Mouse (Mus musculus) lung, embryonic 16.5 days (tissue): ENCODE data around the gene Timm17b. TPM values are rescaled to one million over a fixed set of nuclear protein-coding genes. Genes with fewer than 3 reads are reported as not detected.
"Not testable (repeated sequence)": the region's sequence is repeated elsewhere in the genome, so short reads cannot be mapped to it uniquely, and the experiment has no call there.

Experiments used
- ATAC-seq: fragments of 200-750 bp; cut with Nextera tagmentation; 2 replicates; pipeline ENCODE4 v1.8.0; 2017; ENCODE audit warnings: low read depth, mild to moderate bottlenecking, moderate library complexity
- H3K27ac ChIP-seq: fragments of 300-500 bp; sonication (generic); 2 replicates; pipeline ENCODE4 v1.5.1; 2014; ENCODE audit warnings: mild to moderate bottlenecking, control low read depth, low read length
- H3K27me3 ChIP-seq: fragments of 300-500 bp; sonication (generic); 2 replicates; pipeline ENCODE4 v1.6.1; 2014; ENCODE audit warnings: low read depth, low read length, mixed read lengths; ENCODE audit not compliant: control insufficient read depth, insufficient read depth
- H3K36me3 ChIP-seq: fragments of 300-500 bp; sonication (generic); 2 replicates; pipeline ENCODE4 v1.6.1; 2014; ENCODE audit warnings: low read length; ENCODE audit not compliant: control insufficient read depth, insufficient read depth
- H3K4me1 ChIP-seq: fragments of 300-500 bp; sonication (generic); replicated peaks from 2 replicates; pipeline ENCODE4 v1.6.1; 2014; ENCODE audit warnings: low read length, mixed read lengths; ENCODE audit not compliant: control insufficient read depth, insufficient read depth
- H3K4me2 ChIP-seq: fragments of 300-500 bp; sonication (generic); 2 replicates; pipeline ENCODE4 v1.6.1; 2014; ENCODE audit warnings: low read depth, low read length, control low read depth
- H3K4me3 ChIP-seq: fragments of 300-500 bp; sonication (generic); 2 replicates; pipeline ENCODE4 v1.5.1; 2014; ENCODE audit warnings: mild to moderate bottlenecking, low read length, control low read depth
- H3K9ac ChIP-seq: fragments of 300-500 bp; sonication (generic); 2 replicates; pipeline ENCODE4 v1.6.1; 2014; ENCODE audit warnings: low read length, control low read depth
- H3K9me3 ChIP-seq: fragments of 300-500 bp; sonication (generic); 2 replicates; pipeline ENCODE4 v1.6.1; 2016; ENCODE audit warnings: low read length; ENCODE audit not compliant: control insufficient read depth
- WGBS: fragments of 180-500 bp; shearing (Covaris S2); extraction: QIAGEN DNeasy Blood & Tissue Kit; methylation state at CpG from one replicate; pipeline ENCODE4 v1.1.7; 2014; 5-methylcytosine and 5-hydroxymethylcytosine counted together
- polyA plus RNA-seq: library from polyadenylated mRNA; unstranded; fragments of >200 nt; fragmentation: Nextera tagmentation; extraction: Ambion mirVana; gene quantifications from 2 replicates; pipeline ENCODE4 v1.2.1, GENCODE M21; 2015

The Timm17b gene
- polyA plus RNA-seq, 1 experiment from 2014 or later: 157 TPM

- Histone ChIP-seq H3K4me1 (no peaks in the 10 kb centered on the region), H3K4me2 (no peak overlapping the region), H3K27me3 (no peaks in the 10 kb centered on the region), H3K4me3 (no peak overlapping the region), H3K27ac (no peak overlapping the region), H3K9me3 (no peaks in the 10 kb centered on the region), H3K36me3 (peaks cover 6% of the 10 kb centered on the region; the same call in 1 of the 2 replicates), H3K9ac (no peak overlapping the region)
- 55% methylated on average over 6 of the region's 6 CpGs for WGBS
- no peak for ATAC-seq
Observed at GRCm38 (mm10) chrX:7910473-7910872, 11.3 kb downstream of the Timm17b start.

GRCm38 (mm10) chrX:7915669-7916068, 16.5 kb downstream of the Timm17b start:
- ATAC-seq, H3K36me3 ChIP-seq, H3K4me3 ChIP-seq, H3K9me3 ChIP-seq, H3K27ac ChIP-seq, H3K4me2 ChIP-seq, H3K9ac ChIP-seq, H3K4me1 ChIP-seq: not testable (repeated sequence)
- 27% methylated on average over 3 of the region's 3 CpGs for WGBS
- H3K27me3 ChIP-seq: peaks cover 13% of the 10 kb centered on the region

- H3K27me3 ChIP-seq: peaks cover 36% of the 10 kb centered on the region
- not testable (repeated sequence) for H3K4me1 ChIP-seq
- WGBS: 54% methylated on average over 6 of the region's 6 CpGs
Observed at GRCm38 (mm10) chrX:7917960-7918359, 18.8 kb downstream of the Timm17b start.

GRCm38 (mm10) chrX:7919601-7920383, 20.6 kb downstream of the Timm17b start, which contains the start of gene Pcsk1n:
TSS of gene Pcsk1n (plus strand) at chrX:7919822.
- H3K27me3 ChIP-seq: peaks cover 48% of the 10 kb centered on the region
- ATAC-seq: no peak

More at GRCm38 (mm10) chrX:7917960-7918359, 18.8 kb downstream of the Timm17b start:
- ATAC-seq, H3K9me3 ChIP-seq, H3K27ac ChIP-seq, H3K36me3 ChIP-seq, H3K4me2 ChIP-seq, H3K9ac ChIP-seq, H3K4me3 ChIP-seq: not testable (repeated sequence)

GRCm38 (mm10) chrX:7922032-7922431, 22.9 kb downstream of the Timm17b start:
- WGBS: 2% methylated on average over 33 of the region's 48 CpGs
- H3K9me3 ChIP-seq: no peaks in the 10 kb centered on the region
- no peaks in the 10 kb centered on the region for H3K36me3 ChIP-seq
- ATAC-seq: no peak
- H3K4me1 ChIP-seq: peaks cover 4% of the 10 kb centered on the region; the same call in 1 of the 2 replicates
- peaks cover 62% of the 10 kb centered on the region for H3K27me3 ChIP-seq
- H3K27ac ChIP-seq: no peak overlapping the region
- peak overlapping the region; percentile 25 for H3K4me3 ChIP-seq
- H3K4me2 ChIP-seq: peak overlapping the region; percentile 39
- H3K9ac ChIP-seq: no peak overlapping the region

More at GRCm38 (mm10) chrX:7919601-7920383, 20.6 kb downstream of the Timm17b start, which contains the start of gene Pcsk1n:
- H3K9ac ChIP-seq: no peak within 1 kb of the TSS
- no peak within 1 kb of the TSS for H3K27ac ChIP-seq
- 0 out of 2 replicates have a peak within 1 kb of the TSS, but pooled peaks have one; percentile 18 for H3K4me2 ChIP-seq
- H3K9me3 ChIP-seq: no peaks in the 10 kb centered on the region
- no peak within 1 kb of the TSS for H3K4me3 ChIP-seq
- no peaks in the 10 kb centered on the region for H3K36me3 ChIP-seq
- WGBS: 14% methylated on average over 25 of the region's 40 CpGs
- H3K4me1 ChIP-seq: peaks cover 4% of the 10 kb centered on the region; the same call in 1 of the 2 replicates

- WGBS: 67% methylated on average over 6 of the region's 6 CpGs
Observed at GRCm38 (mm10) chrX:7926266-7926665, 27.1 kb downstream of the Timm17b start.

GRCm38 (mm10) chrX:7927116-7927515, 28.0 kb downstream of the Timm17b start:
- no peaks in the 10 kb centered on the region for H3K36me3 ChIP-seq
- WGBS: 16% methylated on average over 10 of the region's 10 CpGs
- ATAC-seq: no peak
- peaks cover 43% of the 10 kb centered on the region for H3K27me3 ChIP-seq
- no peaks in the 10 kb centered on the region for H3K9me3 ChIP-seq
- no peak overlapping the region for H3K4me2 ChIP-seq
- H3K4me3 ChIP-seq: no peak overlapping the region
- H3K27ac ChIP-seq: no peak overlapping the region
- peaks cover 2% of the 10 kb centered on the region; the same call in 1 of the 2 replicates for H3K4me1 ChIP-seq
- no peak overlapping the region for H3K9ac ChIP-seq

More at GRCm38 (mm10) chrX:7926266-7926665, 27.1 kb downstream of the Timm17b start:
- Histone ChIP-seq H3K4me1 (peaks cover 4% of the 10 kb centered on the region; the same call in 1 of the 2 replicates), H3K9me3 (no peaks in the 10 kb centered on the region), H3K4me2 (no peak overlapping the region), H3K27me3 (peaks cover 52% of the 10 kb centered on the region), H3K36me3 (no peaks in the 10 kb centered on the region), H3K4me3 (no peak overlapping the region), H3K9ac (no peak overlapping the region), H3K27ac (no peak overlapping the region)
- no peak for ATAC-seq

- Histone ChIP-seq H3K36me3 (no peaks in the 10 kb centered on the region), H3K9ac (no peak within 1 kb of the TSS), H3K4me3 (no peak within 1 kb of the TSS), H3K4me1 (no peaks in the 10 kb centered on the region), H3K27ac (no peak within 1 kb of the TSS), H3K4me2 (no peak within 1 kb of the TSS), H3K27me3 (peaks cover 32% of the 10 kb centered on the region), H3K9me3 (no peaks in the 10 kb centered on the region)
- WGBS: 15% methylated on average over 16 of the region's 19 CpGs
- ATAC-seq: no peak
Observed at GRCm38 (mm10) chrX:7928270-7928790, 29.2 kb downstream of the Timm17b start, which contains the start of gene Eras. TSS of gene Eras (minus strand) at chrX:7928607.

- Histone ChIP-seq H3K27ac (no peak overlapping the region), H3K4me1 (no peaks in the 10 kb centered on the region), H3K9ac (no peak overlapping the region), H3K4me2 (no peak overlapping the region), H3K9me3 (no peaks in the 10 kb centered on the region), H3K27me3 (no peaks in the 10 kb centered on the region), H3K36me3 (no peaks in the 10 kb centered on the region; the same call in 1 of the 2 replicates), H3K4me3 (no peak overlapping the region)
- no peak for ATAC-seq
- 56% methylated on average over 11 of the region's 11 CpGs for WGBS
Observed at GRCm38 (mm10) chrX:7936874-7937273, 37.7 kb downstream of the Timm17b start.
